Mouse (Mus musculus): ENCODE results near the gene Chmp1a.
"Not testable (repeated sequence)": the region's sequence is repeated elsewhere in the genome, so short reads cannot be mapped to it uniquely, and the experiment has no call there.

DNA sequence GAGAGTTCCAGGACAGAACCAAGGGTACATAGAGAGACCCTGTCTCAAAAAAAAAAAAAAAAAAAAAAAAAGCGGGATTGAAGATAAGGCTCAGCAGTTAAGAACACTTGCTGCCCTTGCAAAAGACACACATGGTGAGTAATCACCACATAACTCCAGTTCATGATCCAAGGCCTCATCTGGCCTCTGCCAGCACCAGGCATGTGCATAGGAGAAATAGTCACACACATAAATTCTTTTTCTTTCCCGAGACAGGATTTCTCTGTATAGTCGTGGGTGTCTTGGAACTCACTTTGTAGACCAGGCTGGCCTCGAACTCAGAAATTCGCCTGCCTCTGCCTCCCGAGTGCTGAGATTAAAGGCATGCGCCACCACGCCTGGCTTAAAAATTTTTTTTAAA, 45.0 kb upstream of the Chmp1a start:
- not testable (repeated sequence) for TF ChIP-seq CTCF (IDR thresholded peaks at IDR 0.05; ENCODE audit: control insufficient read depth, insufficient read depth, low read length); POLR2A (IDR thresholded peaks at IDR 0.05; ENCODE audit: borderline replicate concordance, control insufficient read depth, low read depth, low read length)
